Mouse (Mus musculus) embryonic facial prominence, embryonic 14.5 days (tissue): ENCODE measurements around the gene Wdr60. TPM values are rescaled to one million over a fixed set of nuclear protein-coding genes. Genes with fewer than 3 reads are reported as not detected.

Experiments used
- ATAC-seq: fragments of 200-750 bp; cut with Nextera tagmentation; 2 replicates; pipeline ENCODE4 v1.8.0; 2017; ENCODE audit warnings: low read depth, moderate number of reproducible peaks, moderate TSS enrichment
- DNase-seq: peaks from one replicate; pipeline ENCODE4 v3.0.0-alpha.2; 2015; ENCODE audit warnings: low spot score
- H3K27ac ChIP-seq: fragments of 300-500 bp; sonication (generic); replicated peaks from 2 replicates; pipeline ENCODE4 v1.5.1; 2014; ENCODE audit warnings: low read depth, mild to moderate bottlenecking, low read length, moderate library complexity
- H3K27me3 ChIP-seq: fragments of 300-500 bp; sonication (generic); replicated peaks from 2 replicates; pipeline ENCODE4 v1.6.1; 2014; ENCODE audit warnings: low read length; ENCODE audit not compliant: control insufficient read depth, insufficient read depth
- H3K36me3 ChIP-seq: fragments of 300-500 bp; sonication (generic); 2 replicates; pipeline ENCODE4 v1.6.1; 2014; ENCODE audit warnings: low read length, mixed read lengths; ENCODE audit not compliant: control insufficient read depth, insufficient read depth
- H3K4me1 ChIP-seq: fragments of 300-500 bp; sonication (generic); 2 replicates; pipeline ENCODE4 v1.6.1; 2014; ENCODE audit warnings: antibody characterized with exemption, low read length; ENCODE audit not compliant: control insufficient read depth, insufficient read depth
- H3K4me2 ChIP-seq: fragments of 300-500 bp; sonication (generic); 2 replicates; pipeline ENCODE4 v1.6.1; 2014; ENCODE audit warnings: low read depth, mild to moderate bottlenecking, low read length, moderate library complexity, mixed read lengths
- H3K4me3 ChIP-seq: fragments of 300-500 bp; sonication (generic); 2 replicates; pipeline ENCODE4 v1.5.1; 2014; ENCODE audit warnings: low read depth, mild to moderate bottlenecking, low read length
- H3K9ac ChIP-seq: fragments of 300-500 bp; sonication (generic); 2 replicates; pipeline ENCODE4 v1.6.1; 2014; ENCODE audit warnings: low read depth, mild to moderate bottlenecking, low read length, moderate library complexity, mixed read lengths
- H3K9me3 ChIP-seq: fragments of 300-500 bp; sonication (generic); 2 replicates; pipeline ENCODE4 v1.6.1; 2016; ENCODE audit warnings: low read length; ENCODE audit not compliant: control insufficient read depth
- WGBS: fragments of 180-500 bp; shearing (Covaris S2); extraction: QIAGEN DNeasy Blood & Tissue Kit; methylation state at CpG from one replicate; pipeline ENCODE4 v1.1.7; 2014; 5-methylcytosine and 5-hydroxymethylcytosine counted together
- polyA plus RNA-seq: library from polyadenylated mRNA; unstranded; fragments of >200 nt; fragmentation: Nextera tagmentation; extraction: Ambion mirVana; gene quantifications from 2 replicates; pipeline ENCODE4 v1.2.1, GENCODE M21; 2014

Wdr60 gene
- polyA plus RNA-seq, 1 experiment from 2014 or later = 18.6 TPM

DNA sequence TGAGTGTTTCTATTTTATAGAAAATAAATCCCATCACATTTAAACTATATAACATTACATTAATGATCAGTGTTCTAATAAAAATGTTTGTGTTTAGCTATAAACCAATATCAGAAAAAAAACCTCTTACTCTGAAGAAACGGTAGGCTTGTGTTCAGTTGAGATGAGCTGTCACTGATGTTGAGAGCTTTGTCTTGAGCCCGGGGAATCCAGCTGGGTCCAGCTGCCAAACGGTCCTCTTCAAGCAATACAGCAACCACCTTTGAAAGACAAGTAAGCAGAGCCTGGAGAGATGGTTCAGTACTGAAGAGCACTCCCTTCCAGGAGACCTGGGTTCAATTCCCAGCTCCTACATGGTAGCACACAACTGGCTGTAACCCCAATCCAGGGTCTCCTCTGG is 33.4 kb downstream of the Wdr60 start:
- no peak overlapping the region for H3K27ac ChIP-seq
- H3K4me3 ChIP-seq = no peak overlapping the region
- H3K9ac ChIP-seq = no peak overlapping the region
- no peak overlapping the region for H3K4me2 ChIP-seq
- ATAC-seq (no peak), DNase-seq (no peak)
- H3K36me3 ChIP-seq = peaks cover 36% of the 10 kb centered on the region
- H3K27me3 ChIP-seq = no peaks in the 10 kb centered on the region
- no peaks in the 10 kb centered on the region for H3K9me3 ChIP-seq
- no peaks in the 10 kb centered on the region for H3K4me1 ChIP-seq
- WGBS = 83% methylated on average over 3 of the region's 3 CpGs

DNA sequence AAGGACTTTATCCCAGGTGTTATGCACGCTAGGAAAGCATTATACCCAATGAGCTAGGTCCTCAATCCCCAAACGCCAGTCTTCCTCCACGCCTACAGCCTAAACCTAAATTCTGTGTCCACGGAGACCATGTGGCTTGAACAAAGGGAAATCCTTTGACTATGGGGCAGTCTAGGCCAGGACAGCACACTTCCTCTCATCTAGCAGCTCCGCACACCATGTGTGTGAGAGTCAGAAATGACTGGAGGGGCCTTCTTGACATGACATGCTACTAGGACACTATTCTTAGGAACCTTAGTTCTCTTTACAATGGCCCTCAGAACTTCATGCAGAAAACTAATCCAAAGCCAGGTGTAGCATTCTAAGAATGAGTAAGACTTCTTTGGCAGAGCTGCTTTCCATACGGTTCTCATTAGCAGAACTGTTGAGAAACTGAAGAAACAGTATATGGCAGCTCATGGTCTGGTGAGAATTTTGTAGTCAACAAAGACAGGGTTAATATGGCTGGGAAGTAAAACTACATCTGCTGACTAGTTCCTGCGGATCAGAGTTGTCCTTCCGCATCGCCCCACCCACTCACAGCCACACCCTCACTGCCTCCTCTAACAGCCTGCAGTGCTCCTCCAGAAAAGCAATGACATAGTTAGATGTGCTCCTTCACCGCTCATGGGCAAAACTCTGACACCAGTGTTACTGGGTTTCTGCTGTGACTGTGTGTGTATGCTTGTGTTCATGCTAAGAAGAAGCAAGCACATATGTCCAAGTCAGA is 36.3 kb downstream of the Wdr60 start:
- H3K9ac ChIP-seq = no peak overlapping the region
- no peaks in the 10 kb centered on the region for H3K27me3 ChIP-seq
- no peaks in the 10 kb centered on the region for H3K4me1 ChIP-seq
- no peak overlapping the region for H3K27ac ChIP-seq
- DNase-seq = no peak
- 80% methylated on average over 10 of the region's 10 CpGs for WGBS
- no peak overlapping the region for H3K4me2 ChIP-seq
- no peaks in the 10 kb centered on the region for H3K9me3 ChIP-seq
- ATAC-seq = no peak
- H3K36me3 ChIP-seq = peaks cover 42% of the 10 kb centered on the region
- H3K4me3 ChIP-seq = no peak overlapping the region

DNA sequence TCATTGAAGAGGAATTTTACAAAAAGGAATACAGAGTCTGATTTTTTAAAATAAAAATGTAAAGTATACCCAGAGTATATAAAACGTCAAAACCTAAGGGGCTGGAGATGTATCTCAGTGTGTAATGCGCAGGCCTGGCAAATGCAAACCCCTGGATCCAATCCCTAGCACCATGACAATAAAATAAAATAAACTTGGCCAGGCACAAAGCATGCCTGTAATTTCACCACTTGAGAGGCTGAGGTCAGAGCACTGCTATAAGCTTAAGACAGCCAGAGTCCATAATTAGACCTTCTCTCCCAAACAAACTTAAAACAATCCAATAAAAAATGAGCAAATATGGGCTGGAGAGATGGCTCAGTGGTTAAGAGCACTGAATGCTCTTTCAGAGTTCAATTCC is 39.7 kb downstream of the Wdr60 start:
- Histone ChIP-seq H3K9ac (no peak overlapping the region), H3K4me2 (no peak overlapping the region), H3K27me3 (no peaks in the 10 kb centered on the region), H3K36me3 (peaks cover 44% of the 10 kb centered on the region), H3K9me3 (no peaks in the 10 kb centered on the region), H3K4me1 (no peaks in the 10 kb centered on the region), H3K4me3 (no peak overlapping the region), H3K27ac (no peak overlapping the region)
- DNase-seq = no peak
- no peak for ATAC-seq
- 92% methylated on average over 2 of the region's 2 CpGs for WGBS

DNA sequence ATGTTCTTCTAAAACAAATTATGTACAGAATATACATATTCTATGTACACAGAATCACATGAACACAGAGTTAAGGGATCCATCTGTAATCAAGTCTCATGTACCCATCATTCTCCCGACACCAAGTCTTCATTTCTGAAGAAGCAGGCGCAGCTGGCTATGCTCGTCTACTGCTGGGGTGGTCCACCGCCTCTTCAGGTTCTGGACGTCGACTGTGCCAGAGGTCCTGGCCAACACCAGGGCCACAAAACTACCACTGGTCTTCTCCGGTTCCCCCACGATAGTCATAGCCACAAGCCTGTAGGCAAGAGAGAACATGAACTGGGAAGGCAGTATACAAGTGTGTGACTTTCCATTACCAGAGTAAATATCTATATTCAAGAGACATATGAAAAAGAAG is 55.3 kb downstream of the Wdr60 start:
- Histone ChIP-seq H3K4me2 (no peak overlapping the region), H3K9me3 (0 out of 2 replicates have a peak, but pooled peaks cover 8% of the 10 kb centered on the region), H3K27ac (no peak overlapping the region), H3K36me3 (peaks cover 33% of the 10 kb centered on the region), H3K9ac (no peak overlapping the region), H3K4me1 (no peaks in the 10 kb centered on the region), H3K4me3 (no peak overlapping the region), H3K27me3 (no peaks in the 10 kb centered on the region)
- no peak for ATAC-seq
- no peak for DNase-seq
- WGBS = 91% methylated on average over 8 of the region's 8 CpGs

DNA sequence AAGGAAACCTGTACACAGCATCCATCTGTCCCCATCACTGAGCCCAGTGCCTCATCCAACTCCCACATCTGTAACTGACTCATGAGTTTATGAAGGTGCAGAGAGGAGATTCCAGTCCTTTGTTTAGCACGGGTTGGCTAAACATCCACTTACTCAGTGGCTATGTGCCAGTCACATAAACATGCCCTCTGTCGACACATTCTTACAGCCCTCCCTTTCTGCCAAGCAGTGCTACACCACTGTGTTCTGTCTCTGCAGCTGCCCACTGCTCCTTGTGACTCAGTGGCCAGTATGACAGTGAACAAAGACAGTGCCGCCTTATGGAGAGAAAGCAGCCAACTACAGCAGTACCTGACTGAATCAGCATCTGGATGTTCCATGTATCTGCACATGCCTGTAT is 57.1 kb downstream of the Wdr60 start:
- ATAC-seq = no peak
- Histone ChIP-seq H3K36me3 (peaks cover 22% of the 10 kb centered on the region), H3K27me3 (no peaks in the 10 kb centered on the region), H3K4me3 (no peak overlapping the region), H3K9ac (no peak overlapping the region), H3K4me1 (no peaks in the 10 kb centered on the region), H3K4me2 (no peak overlapping the region), H3K27ac (no peak overlapping the region), H3K9me3 (0 out of 2 replicates have a peak, but pooled peaks cover 8% of the 10 kb centered on the region)
- DNase-seq = no peak
- WGBS = 79% methylated on average over 3 of the region's 3 CpGs

DNA sequence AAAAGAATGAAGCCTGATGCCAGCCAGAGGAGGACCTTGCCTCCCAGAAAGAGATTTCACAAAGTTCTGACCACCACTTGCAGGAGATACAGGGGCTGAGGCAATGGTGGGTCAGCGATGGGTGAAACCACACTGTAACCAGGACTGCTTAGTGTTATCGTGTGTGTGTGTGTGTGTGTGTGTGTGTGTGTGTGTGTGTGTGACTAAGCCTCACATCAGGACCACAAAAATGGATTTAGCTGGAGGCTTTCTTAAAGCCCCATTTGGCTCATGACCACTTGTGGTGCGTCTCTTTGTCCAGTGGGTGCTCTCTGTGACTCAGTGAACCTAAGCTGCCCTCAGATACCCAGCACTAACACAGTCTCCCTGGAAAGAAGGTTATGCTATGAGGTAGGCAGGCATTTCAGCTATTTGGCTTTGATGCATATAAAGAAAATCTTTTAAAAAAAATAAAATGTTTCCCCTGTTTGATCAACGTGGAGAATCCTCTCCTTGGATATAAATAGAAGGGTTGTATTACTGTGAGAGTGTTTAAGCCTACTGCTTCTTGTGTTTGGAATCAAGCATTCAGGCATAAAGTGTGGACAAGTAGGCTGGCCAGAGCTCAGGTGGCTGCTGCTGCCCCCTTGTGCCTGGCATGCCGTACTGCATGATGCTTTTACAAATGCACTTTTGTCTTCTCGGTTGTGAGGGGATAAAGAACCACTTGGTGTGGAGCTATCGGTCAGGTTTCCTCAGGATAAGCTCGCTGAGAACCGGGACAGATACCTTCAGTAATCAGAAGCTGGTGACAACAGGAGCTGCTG is 60.4 kb downstream of the Wdr60 start:
- H3K36me3 ChIP-seq = peaks cover 10% of the 10 kb centered on the region
- no peaks in the 10 kb centered on the region for H3K4me1 ChIP-seq
- ATAC-seq = peak; percentile 73; the same call in 1 of the 2 replicates
- no peak overlapping the region for H3K4me2 ChIP-seq
- H3K4me3 ChIP-seq = no peak overlapping the region
- no peaks in the 10 kb centered on the region for H3K9me3 ChIP-seq
- H3K9ac ChIP-seq = no peak overlapping the region
- WGBS = 34% methylated on average over 9 of the region's 9 CpGs
- no peak overlapping the region for H3K27ac ChIP-seq
- no peaks in the 10 kb centered on the region for H3K27me3 ChIP-seq
- DNase-seq = peak; percentile 71

DNA sequence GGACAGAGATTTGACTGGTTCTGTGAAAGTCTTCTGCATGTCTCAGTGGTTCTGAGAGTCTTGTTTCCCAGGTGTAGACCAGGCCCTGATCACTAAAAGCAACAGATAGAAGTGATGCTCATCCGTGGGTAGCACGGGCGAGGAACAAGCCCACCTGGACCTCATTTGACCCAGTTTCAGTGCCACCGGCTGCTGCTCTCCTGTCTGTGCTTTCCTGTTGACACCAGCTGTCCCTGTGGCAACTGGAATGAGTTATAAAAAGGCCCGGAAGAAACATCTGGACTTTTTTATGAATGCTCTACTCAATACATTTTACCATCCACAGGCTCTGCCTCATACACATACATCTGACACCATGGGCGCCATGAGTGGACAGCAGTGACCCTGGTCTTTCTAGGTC is 64.0 kb downstream of the Wdr60 start:
- Histone ChIP-seq H3K4me2 (no peak overlapping the region), H3K9ac (no peak overlapping the region), H3K4me1 (no peaks in the 10 kb centered on the region), H3K36me3 (no peaks in the 10 kb centered on the region), H3K9me3 (no peaks in the 10 kb centered on the region), H3K4me3 (no peak overlapping the region), H3K27ac (no peak overlapping the region), H3K27me3 (no peaks in the 10 kb centered on the region)
- WGBS = 58% methylated on average over 6 of the region's 6 CpGs
- ATAC-seq (no peak), DNase-seq (no peak)

DNA sequence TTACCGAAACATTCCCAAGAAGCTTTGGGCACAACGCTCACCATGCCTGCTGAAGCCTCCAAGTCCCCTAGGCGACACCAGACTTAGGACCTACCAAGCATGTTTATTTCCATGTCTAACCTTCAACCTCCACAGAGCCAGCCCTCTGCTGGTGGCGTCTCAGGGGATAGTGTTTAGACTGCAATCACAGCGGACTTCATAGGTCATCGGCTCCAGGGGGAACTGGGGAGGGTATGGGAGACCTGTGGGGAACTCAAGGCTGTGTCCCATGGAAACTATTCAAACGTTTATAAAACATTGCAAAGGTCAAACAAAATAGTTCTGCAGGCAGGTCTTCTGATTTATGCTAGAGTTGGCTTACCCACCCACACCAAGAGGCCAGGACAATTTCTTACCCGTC is 66.6 kb downstream of the Wdr60 start:
- no peaks in the 10 kb centered on the region for H3K27me3 ChIP-seq
- no peaks in the 10 kb centered on the region for H3K36me3 ChIP-seq
- no peaks in the 10 kb centered on the region for H3K9me3 ChIP-seq
- 73% methylated on average over 8 of the region's 8 CpGs for WGBS
- H3K27ac ChIP-seq = no peak overlapping the region
- H3K9ac ChIP-seq = no peak overlapping the region
- no peak overlapping the region for H3K4me2 ChIP-seq
- H3K4me3 ChIP-seq = no peak overlapping the region
- no peaks in the 10 kb centered on the region for H3K4me1 ChIP-seq
- ATAC-seq (no peak), DNase-seq (no peak)
